Mouse (Mus musculus) kidney, adult 2 months (tissue): ENCODE results near the gene Fars2.

ENCODE experiments used
- CTCF ChIP-seq: fragments of 200-500 bp; conservative IDR thresholded peaks from 2 replicates; pipeline ENCODE4 v1.5.1; 2011; ENCODE audit warnings: low read depth, mild to moderate bottlenecking, control low read depth, low read length, moderate library complexity, mixed read lengths; ENCODE audit not compliant: insufficient read depth, insufficient read length
- POLR2A ChIP-seq: fragments of 200-500 bp; IDR thresholded peaks from one replicate; pipeline ENCODE4 v1.6.1; 2011; ENCODE audit warnings: low read depth, low read length, control low read depth

DNA sequence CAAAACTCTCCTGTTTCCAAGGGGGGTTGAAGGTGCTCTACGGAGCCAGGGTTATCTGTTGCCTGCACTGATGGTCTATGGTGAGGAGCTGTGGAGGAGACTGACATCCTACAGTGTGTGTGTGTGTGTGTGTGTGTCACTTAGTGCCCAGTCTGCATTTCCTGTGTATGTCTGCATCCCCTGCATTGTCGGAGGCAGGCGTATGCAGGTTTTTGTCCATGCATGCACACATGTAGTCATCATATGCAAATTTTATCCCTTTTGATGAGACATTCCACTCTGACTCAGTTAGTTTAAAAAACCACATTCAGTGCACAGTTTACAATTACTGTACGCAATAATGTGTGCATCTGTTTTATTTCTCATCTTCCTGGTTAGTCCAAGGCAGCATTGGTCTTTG lies 96.8 kb downstream of the Fars2 start:
- TF ChIP-seq CTCF (no peak), POLR2A (no peak)
